Mouse (Mus musculus): ENCODE results near the gene Dll4. TPM values are rescaled to one million over a fixed set of nuclear protein-coding genes. Genes with fewer than 3 reads are reported as not detected.

Gene Dll4
- polyA plus RNA-seq (2016; fragmentation: Nextera tagmentation; extraction: Ambion mirVana): 5.3 and 6.0 TPM in 2 replicates

DNA sequence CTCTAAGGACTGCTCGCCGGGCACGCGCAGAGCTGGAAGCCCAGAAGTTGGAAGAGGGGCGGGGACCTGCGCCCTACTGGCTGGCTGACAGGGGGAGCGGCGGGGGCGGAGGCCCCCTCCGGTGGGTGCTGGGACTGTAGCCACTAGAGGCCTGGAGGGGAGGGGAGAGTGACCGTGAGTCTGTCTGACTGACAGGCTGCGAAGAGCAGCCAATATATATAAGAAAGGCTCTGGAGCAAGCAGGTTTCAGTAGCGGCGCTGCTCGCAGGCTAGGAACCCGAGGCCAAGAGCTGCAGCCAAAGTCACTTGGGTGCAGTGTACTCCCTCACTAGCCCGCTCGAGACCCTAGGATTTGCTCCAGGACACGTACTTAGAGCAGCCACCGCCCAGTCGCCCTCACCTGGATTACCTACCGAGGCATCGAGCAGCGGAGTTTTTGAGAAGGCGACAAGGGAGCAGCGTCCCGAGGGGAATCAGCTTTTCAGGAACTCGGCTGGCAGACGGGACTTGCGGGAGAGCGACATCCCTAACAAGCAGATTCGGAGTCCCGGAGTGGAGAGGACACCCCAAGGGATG lies at the start of gene Dll4:
TSS of gene Dll4 (plus strand) at position 217 of the 576 bp plus-strand sequence.
- DNase-seq (ENCODE audit: low spot score): peak; percentile 68
- Histone ChIP-seq H3K36me3 (no peaks in the 10 kb centered on the region), H3K4me3 (peak within 1 kb of the TSS; percentile 59), H3K9me3 (replicated peaks) (no peaks in the 10 kb centered on the region), H3K27me3 (ENCODE audit: low read depth, poor library complexity, severe bottlenecking) (peaks cover 100% of the 10 kb centered on the region), H3K27ac (peak within 1 kb of the TSS; percentile 53), H3K4me1 (peaks cover 61% of the 10 kb centered on the region)
- WGBS: 0% methylated on average over 33 of the region's 33 CpGs

DNA sequence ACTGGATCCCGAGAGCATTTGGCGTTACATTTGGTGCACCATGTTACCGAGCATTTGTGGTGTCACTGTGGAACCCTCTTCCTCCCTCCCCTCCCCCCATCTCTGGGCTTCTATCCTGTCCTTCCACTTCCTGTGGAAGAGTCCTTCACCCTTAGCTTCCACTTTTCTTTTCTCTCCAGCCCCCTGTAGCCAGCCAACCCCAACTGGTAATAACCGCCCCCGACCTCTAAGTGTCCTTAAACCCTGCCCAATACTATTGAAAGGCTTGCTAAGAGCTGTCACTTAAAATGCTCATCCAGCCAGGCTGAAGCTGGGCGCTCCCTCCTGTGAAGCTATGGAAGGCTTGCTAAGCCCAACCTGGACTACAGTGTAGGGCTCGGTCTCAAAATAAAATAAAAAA lies 48.7 kb upstream of the Dll4 start:
- H3K27me3 ChIP-seq (ENCODE audit: low read depth, poor library complexity, severe bottlenecking): no peaks in the 10 kb centered on the region
- 87% methylated on average over 7 of the region's 7 CpGs for WGBS
- H3K27ac ChIP-seq: no peak overlapping the region
- H3K4me1 ChIP-seq: no peaks in the 10 kb centered on the region
- H3K36me3 ChIP-seq: no peaks in the 10 kb centered on the region
- H3K9me3 ChIP-seq (replicated peaks): no peaks in the 10 kb centered on the region
- H3K4me3 ChIP-seq: no peak overlapping the region
- no peak for DNase-seq (ENCODE audit: low spot score)

- Histone ChIP-seq H3K27ac (no peak overlapping the region), H3K4me1 (no peaks in the 10 kb centered on the region), H3K27me3 (ENCODE audit: low read depth, poor library complexity, severe bottlenecking) (no peaks in the 10 kb centered on the region), H3K9me3 (replicated peaks) (no peaks in the 10 kb centered on the region), H3K4me3 (no peak overlapping the region), H3K36me3 (no peaks in the 10 kb centered on the region)
- 92% methylated on average over 23 of the region's 23 CpGs for WGBS
- no peak for DNase-seq (ENCODE audit: low spot score)
Observed at GRCm38 (mm10) chr2:119277810-119278209, 47.8 kb upstream of the Dll4 start.

GRCm38 (mm10) chr2:119281899-119282565 lies 43.6 kb upstream of the Dll4 start:
- Histone ChIP-seq H3K36me3 (no peaks in the 10 kb centered on the region), H3K4me1 (no peaks in the 10 kb centered on the region; the same call in 1 of the 2 replicates), H3K27me3 (ENCODE audit: low read depth, poor library complexity, severe bottlenecking) (no peaks in the 10 kb centered on the region), H3K9me3 (replicated peaks) (no peaks in the 10 kb centered on the region), H3K27ac (no peak overlapping the region), H3K4me3 (no peak overlapping the region)
- 82% methylated on average over 7 of the region's 7 CpGs for WGBS
- DNase-seq (ENCODE audit: low spot score): no peak

- no peaks in the 10 kb centered on the region for H3K9me3 ChIP-seq (replicated peaks)
- H3K27me3 ChIP-seq (ENCODE audit: low read depth, poor library complexity, severe bottlenecking): peaks cover 6% of the 10 kb centered on the region; the same call in 1 of the 2 replicates
- no peak overlapping the region for H3K4me3 ChIP-seq
- H3K4me1 ChIP-seq: peaks cover 20% of the 10 kb centered on the region
- H3K36me3 ChIP-seq: peaks cover 25% of the 10 kb centered on the region
- WGBS: 85% methylated on average over 5 of the region's 5 CpGs
- DNase-seq (ENCODE audit: low spot score): no peak
- H3K27ac ChIP-seq: no peak overlapping the region
Observed at GRCm38 (mm10) chr2:119287372-119287771, 38.2 kb upstream of the Dll4 start.

GRCm38 (mm10) chr2:119288270-119288882 lies 37.2 kb upstream of the Dll4 start, which contains the start of gene Vps18:
Gene Vps18, plus strand, starts transcription at chr2:119288740.
- WGBS: 1% methylated on average over 31 of the region's 31 CpGs
- Histone ChIP-seq H3K36me3 (peaks cover 35% of the 10 kb centered on the region), H3K9me3 (replicated peaks) (no peaks in the 10 kb centered on the region), H3K4me3 (peak within 1 kb of the TSS; percentile 86), H3K27me3 (ENCODE audit: low read depth, poor library complexity, severe bottlenecking) (peaks cover 6% of the 10 kb centered on the region; the same call in 1 of the 2 replicates), H3K4me1 (peaks cover 20% of the 10 kb centered on the region), H3K27ac (peak within 1 kb of the TSS; percentile 83)
- peak; percentile 100 for DNase-seq (ENCODE audit: low spot score)

GRCm38 (mm10) chr2:119289014-119289416 lies 36.6 kb upstream of the Dll4 start:
- H3K27ac ChIP-seq: peak overlapping the region; percentile 83
- H3K27me3 ChIP-seq (ENCODE audit: low read depth, poor library complexity, severe bottlenecking): peaks cover 6% of the 10 kb centered on the region; the same call in 1 of the 2 replicates
- peaks cover 41% of the 10 kb centered on the region for H3K36me3 ChIP-seq
- H3K9me3 ChIP-seq (replicated peaks): no peaks in the 10 kb centered on the region
- DNase-seq (ENCODE audit: low spot score): no peak
- peak overlapping the region; percentile 86 for H3K4me3 ChIP-seq
- H3K4me1 ChIP-seq: peaks cover 20% of the 10 kb centered on the region
- 5% methylated on average over 11 of the region's 11 CpGs for WGBS

DNA sequence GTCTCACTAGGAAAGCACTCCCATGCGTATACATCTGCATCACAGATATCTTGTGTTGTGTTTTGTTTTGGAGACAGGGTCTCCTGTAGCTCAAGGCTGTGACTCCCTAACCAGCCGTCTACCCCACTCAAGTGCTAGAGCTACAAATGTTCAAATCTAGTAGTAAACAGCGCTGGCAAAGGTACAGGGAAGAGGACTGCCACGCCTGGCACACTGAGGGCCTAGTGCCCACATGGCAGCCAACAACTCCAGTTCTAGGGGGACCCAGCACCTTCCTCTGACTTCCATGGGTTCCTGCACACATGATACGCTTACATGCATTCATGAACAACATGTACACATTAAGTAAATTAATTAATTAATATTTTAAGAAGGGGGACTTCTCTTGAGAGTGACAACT lies 33.3 kb upstream of the Dll4 start:
- DNase-seq (ENCODE audit: low spot score): no peak
- peaks cover 6% of the 10 kb centered on the region; the same call in 1 of the 2 replicates for H3K27me3 ChIP-seq (ENCODE audit: low read depth, poor library complexity, severe bottlenecking)
- no peak overlapping the region for H3K4me3 ChIP-seq
- peaks cover 20% of the 10 kb centered on the region for H3K4me1 ChIP-seq
- no peaks in the 10 kb centered on the region for H3K9me3 ChIP-seq (replicated peaks)
- 95% methylated on average over 5 of the region's 5 CpGs for WGBS
- H3K36me3 ChIP-seq: peaks cover 68% of the 10 kb centered on the region
- H3K27ac ChIP-seq: no peak overlapping the region

DNA sequence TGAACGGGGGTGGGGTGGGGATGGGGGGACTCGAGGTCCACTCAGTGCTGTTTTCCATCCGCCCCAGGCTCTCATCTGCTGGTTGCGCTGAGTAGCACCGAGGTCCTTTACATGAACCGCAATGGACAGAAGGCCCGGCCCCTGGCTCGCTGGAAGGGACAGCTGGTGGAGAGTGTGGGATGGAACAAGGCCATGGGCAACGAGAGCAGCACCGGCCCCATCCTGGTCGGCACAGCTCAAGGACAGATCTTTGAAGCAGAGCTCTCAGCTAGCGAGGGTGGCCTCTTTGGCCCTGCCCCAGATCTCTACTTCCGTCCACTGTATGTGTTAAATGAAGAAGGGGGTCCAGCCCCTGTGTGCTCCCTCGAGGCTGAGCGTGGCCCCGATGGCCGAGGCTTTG lies 32.7 kb upstream of the Dll4 start:
- Histone ChIP-seq H3K9me3 (replicated peaks) (no peaks in the 10 kb centered on the region), H3K36me3 (peaks cover 74% of the 10 kb centered on the region), H3K27me3 (ENCODE audit: low read depth, poor library complexity, severe bottlenecking) (peaks cover under 1% of the 10 kb centered on the region; the same call in 1 of the 2 replicates), H3K27ac (no peak overlapping the region), H3K4me3 (no peak overlapping the region), H3K4me1 (peaks cover 16% of the 10 kb centered on the region)
- no peak for DNase-seq (ENCODE audit: low spot score)
- 96% methylated on average over 17 of the region's 17 CpGs for WGBS

DNA sequence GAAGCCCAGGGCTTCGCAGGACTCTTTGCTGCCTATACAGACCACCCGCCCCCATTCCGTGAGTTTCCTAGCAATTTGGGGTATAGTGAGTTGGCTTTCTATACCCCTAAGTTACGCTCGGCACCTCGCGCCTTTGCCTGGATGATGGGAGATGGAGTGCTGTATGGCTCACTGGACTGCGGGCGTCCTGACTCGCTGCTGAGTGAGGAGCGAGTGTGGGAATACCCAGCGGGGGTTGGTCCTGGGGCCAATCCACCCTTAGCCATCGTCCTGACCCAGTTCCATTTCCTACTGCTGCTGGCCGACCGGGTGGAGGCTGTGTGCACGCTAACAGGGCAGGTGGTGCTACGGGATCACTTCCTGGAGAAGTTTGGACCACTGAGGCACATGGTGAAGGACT lies 32.3 kb upstream of the Dll4 start:
- no peaks in the 10 kb centered on the region for H3K9me3 ChIP-seq (replicated peaks)
- no peak for DNase-seq (ENCODE audit: low spot score)
- H3K27ac ChIP-seq: no peak overlapping the region
- peaks cover 12% of the 10 kb centered on the region for H3K4me1 ChIP-seq
- H3K4me3 ChIP-seq: no peak overlapping the region
- no peaks in the 10 kb centered on the region for H3K27me3 ChIP-seq (ENCODE audit: low read depth, poor library complexity, severe bottlenecking)
- H3K36me3 ChIP-seq: peaks cover 78% of the 10 kb centered on the region
- WGBS: 95% methylated on average over 17 of the region's 17 CpGs

DNA sequence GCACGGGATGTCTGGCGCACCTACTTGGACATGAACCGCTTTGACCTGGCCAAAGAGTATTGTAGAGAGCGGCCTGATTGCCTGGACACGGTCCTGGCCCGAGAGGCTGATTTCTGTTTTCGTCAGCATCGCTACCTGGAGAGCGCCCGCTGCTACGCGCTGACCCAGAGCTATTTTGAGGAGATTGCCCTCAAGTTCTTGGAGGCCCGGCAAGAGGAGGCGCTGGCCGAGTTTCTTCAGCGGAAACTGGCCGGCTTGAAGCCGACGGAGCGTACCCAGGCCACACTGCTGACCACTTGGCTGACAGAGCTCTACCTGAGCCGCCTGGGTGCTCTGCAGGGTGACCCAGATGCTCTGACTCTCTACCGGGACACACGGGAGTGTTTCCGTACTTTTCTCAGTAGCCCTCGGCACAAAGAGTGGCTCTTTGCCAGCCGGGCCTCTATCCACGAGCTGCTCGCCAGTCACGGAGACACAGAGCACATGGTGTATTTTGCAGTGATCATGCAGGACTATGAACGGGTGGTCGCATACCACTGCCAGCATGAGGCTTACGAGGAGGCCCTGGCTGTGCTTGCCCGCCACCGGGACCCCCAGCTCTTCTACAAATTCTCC lies 31.7 kb upstream of the Dll4 start:
- DNase-seq (ENCODE audit: low spot score): no peak
- Histone ChIP-seq H3K36me3 (peaks cover 84% of the 10 kb centered on the region), H3K27ac (no peak overlapping the region), H3K4me1 (peaks cover 12% of the 10 kb centered on the region), H3K27me3 (ENCODE audit: low read depth, poor library complexity, severe bottlenecking) (no peaks in the 10 kb centered on the region), H3K9me3 (replicated peaks) (no peaks in the 10 kb centered on the region), H3K4me3 (no peak overlapping the region)
- 95% methylated on average over 34 of the region's 34 CpGs for WGBS

DNA sequence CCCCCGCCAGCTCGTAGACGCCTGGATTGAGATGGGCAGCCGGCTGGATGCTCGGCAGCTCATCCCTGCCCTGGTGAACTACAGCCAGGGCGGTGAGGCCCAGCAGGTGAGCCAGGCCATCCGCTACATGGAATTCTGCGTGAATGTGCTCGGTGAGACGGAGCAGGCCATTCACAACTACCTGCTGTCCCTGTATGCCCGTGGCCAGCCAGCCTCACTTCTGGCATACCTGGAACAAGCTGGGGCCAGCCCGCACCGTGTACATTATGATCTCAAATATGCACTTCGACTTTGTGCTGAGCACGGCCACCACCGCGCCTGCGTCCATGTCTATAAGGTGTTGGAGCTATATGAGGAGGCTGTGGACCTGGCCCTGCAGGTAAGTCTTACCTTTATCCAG lies 31.2 kb upstream of the Dll4 start:
- Histone ChIP-seq H3K36me3 (peaks cover 89% of the 10 kb centered on the region), H3K27ac (no peak overlapping the region), H3K4me1 (peaks cover 7% of the 10 kb centered on the region), H3K9me3 (replicated peaks) (no peaks in the 10 kb centered on the region), H3K4me3 (no peak overlapping the region), H3K27me3 (ENCODE audit: low read depth, poor library complexity, severe bottlenecking) (no peaks in the 10 kb centered on the region)
- WGBS: 96% methylated on average over 18 of the region's 18 CpGs
- no peak for DNase-seq (ENCODE audit: low spot score)

GRCm38 (mm10) chr2:119296756-119297155 lies 28.8 kb upstream of the Dll4 start:
- WGBS: 94% methylated on average over 12 of the region's 12 CpGs
- H3K9me3 ChIP-seq (replicated peaks): no peaks in the 10 kb centered on the region
- DNase-seq (ENCODE audit: low spot score): no peak
- peaks cover 79% of the 10 kb centered on the region for H3K36me3 ChIP-seq
- H3K4me3 ChIP-seq: no peak overlapping the region
- H3K27ac ChIP-seq: no peak overlapping the region
- no peaks in the 10 kb centered on the region for H3K27me3 ChIP-seq (ENCODE audit: low read depth, poor library complexity, severe bottlenecking)
- H3K4me1 ChIP-seq: peaks cover 18% of the 10 kb centered on the region
